Mouse (Mus musculus) embryonic facial prominence, embryonic 10.5 days (tissue): ENCODE measurements around the gene Apof. TPM values are rescaled to one million over a fixed set of nuclear protein-coding genes. Genes with fewer than 3 reads are reported as not detected.

ENCODE experiments used
- DNase-seq: peaks from one replicate; pipeline ENCODE4 v3.0.0-alpha.2; 2017; ENCODE audit warnings: low spot score
- H3K27ac ChIP-seq: fragments of 300-500 bp; sonication (generic); replicated peaks from 2 replicates; pipeline ENCODE4 v1.5.1; 2016; ENCODE audit warnings: mild to moderate bottlenecking
- H3K27me3 ChIP-seq: fragments of 300-500 bp; sonication (generic); replicated peaks from 2 replicates; pipeline ENCODE4 v1.6.1; 2016; ENCODE audit warnings: low read depth, mild to moderate bottlenecking; ENCODE audit not compliant: poor library complexity, severe bottlenecking
- H3K36me3 ChIP-seq: fragments of 300-500 bp; sonication (generic); replicated peaks from 2 replicates; pipeline ENCODE4 v1.6.1; 2016; ENCODE audit warnings: mild to moderate bottlenecking, moderate library complexity
- H3K4me1 ChIP-seq: fragments of 300-500 bp; sonication (generic); 2 replicates; pipeline ENCODE4 v1.6.1; 2016
- H3K4me3 ChIP-seq: fragments of 300-500 bp; sonication (generic); 2 replicates; pipeline ENCODE4 v1.5.1; 2016; ENCODE audit warnings: mild to moderate bottlenecking, moderate library complexity
- H3K9me3 ChIP-seq: fragments of 300-500 bp; sonication (generic); 2 replicates; pipeline ENCODE4 v1.6.1; 2016; ENCODE audit warnings: mild to moderate bottlenecking
- WGBS: fragments of 180-500 bp; shearing (Covaris S2); methylation state at CpG from one replicate; pipeline ENCODE4 v1.1.7; 2016; 5-methylcytosine and 5-hydroxymethylcytosine counted together
- polyA plus RNA-seq: library from polyadenylated mRNA; unstranded; fragments of >200 nt; fragmentation: Nextera tagmentation; extraction: Ambion mirVana; gene quantifications from 2 replicates; pipeline ENCODE4 v1.2.1, GENCODE M21; 2016

Gene Apof
- 0.11 TPM in 1 of 2 replicates, not detected in the other for polyA plus RNA-seq

- H3K27ac ChIP-seq = no peak within 1 kb of the TSS
- H3K4me3 ChIP-seq = peak within 1 kb of the TSS; percentile 4; the same call in 1 of the 2 replicates
- H3K4me1 ChIP-seq = peaks cover 15% of the 10 kb centered on the region
- peaks cover 8% of the 10 kb centered on the region; the same call in 1 of the 2 replicates for H3K27me3 ChIP-seq
- no peaks in the 10 kb centered on the region for H3K9me3 ChIP-seq
- DNase-seq = no peak
- H3K36me3 ChIP-seq = no peaks in the 10 kb centered on the region; the same call in 1 of the 2 replicates
- 71% methylated on average over 6 of the region's 6 CpGs for WGBS
Measured at GRCm38 (mm10) chr10:128268371-128268770, at the start of gene Apof. Apof (plus strand) TSS chr10:128268671.

GRCm38 (mm10) chr10:128221533-128222286, 46.8 kb upstream of the Apof start:
- peaks cover 26% of the 10 kb centered on the region for H3K4me1 ChIP-seq
- H3K9me3 ChIP-seq = no peaks in the 10 kb centered on the region
- H3K4me3 ChIP-seq = no peak overlapping the region
- DNase-seq = no peak
- no peaks in the 10 kb centered on the region for H3K27me3 ChIP-seq
- no peaks in the 10 kb centered on the region for H3K36me3 ChIP-seq
- no peak overlapping the region for H3K27ac ChIP-seq
- 55% methylated on average over 16 of the region's 16 CpGs for WGBS

- Histone ChIP-seq H3K4me1 (peaks cover 26% of the 10 kb centered on the region), H3K9me3 (no peaks in the 10 kb centered on the region), H3K27me3 (no peaks in the 10 kb centered on the region), H3K4me3 (no peak overlapping the region), H3K27ac (peak overlapping the region; percentile 59; the same call in 1 of the 2 replicates), H3K36me3 (no peaks in the 10 kb centered on the region)
- 36% methylated on average over 5 of the region's 5 CpGs for WGBS
- no peak for DNase-seq
Measured at GRCm38 (mm10) chr10:128225064-128225463, 43.4 kb upstream of the Apof start.

DNA sequence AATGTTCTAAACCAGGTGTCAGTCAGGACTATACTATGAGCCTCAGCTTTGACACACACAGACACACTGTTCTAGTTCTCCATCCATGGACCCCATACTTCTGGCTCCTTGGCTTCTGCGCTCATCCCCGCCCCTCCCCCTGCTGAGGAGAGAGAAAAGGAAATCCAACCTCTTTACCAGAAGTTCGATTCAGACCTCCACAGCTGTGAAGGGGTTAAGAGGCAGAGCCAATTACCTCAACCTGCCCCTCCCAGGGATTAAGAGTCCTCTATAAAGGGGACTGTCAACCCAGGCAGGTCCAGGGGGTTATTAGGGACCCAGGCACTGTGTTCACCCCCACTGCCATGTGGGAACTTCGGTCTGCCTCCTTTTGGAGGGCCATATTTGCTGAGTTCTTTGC, 42.9 kb upstream of the Apof start, which contains the start of gene Mip:
Gene Mip, plus strand, starts transcription at position 301 of the 400 bp plus-strand sequence.
- Histone ChIP-seq H3K27ac (peak within 1 kb of the TSS; percentile 59), H3K9me3 (no peaks in the 10 kb centered on the region), H3K4me3 (peak within 1 kb of the TSS; percentile 29; the same call in 1 of the 2 replicates), H3K36me3 (no peaks in the 10 kb centered on the region), H3K27me3 (no peaks in the 10 kb centered on the region), H3K4me1 (peaks cover 31% of the 10 kb centered on the region)
- no peak for DNase-seq
- WGBS = 39% methylated on average over 4 of the region's 4 CpGs

- WGBS = 89% methylated on average over 9 of the region's 9 CpGs
- no peaks in the 10 kb centered on the region for H3K27me3 ChIP-seq
- H3K4me1 ChIP-seq = peaks cover 35% of the 10 kb centered on the region
- no peaks in the 10 kb centered on the region for H3K36me3 ChIP-seq
- no peak overlapping the region for H3K27ac ChIP-seq
- no peak for DNase-seq
- H3K4me3 ChIP-seq = no peak overlapping the region
- H3K9me3 ChIP-seq = no peaks in the 10 kb centered on the region
Measured at GRCm38 (mm10) chr10:128227592-128227991, 40.9 kb upstream of the Apof start.

GRCm38 (mm10) chr10:128228009-128228408, 40.5 kb upstream of the Apof start:
- H3K4me3 ChIP-seq = no peak overlapping the region
- 93% methylated on average over 8 of the region's 8 CpGs for WGBS
- DNase-seq = no peak
- peaks cover 39% of the 10 kb centered on the region for H3K4me1 ChIP-seq
- H3K36me3 ChIP-seq = no peaks in the 10 kb centered on the region
- no peak overlapping the region for H3K27ac ChIP-seq
- no peaks in the 10 kb centered on the region for H3K27me3 ChIP-seq
- no peaks in the 10 kb centered on the region for H3K9me3 ChIP-seq

DNA sequence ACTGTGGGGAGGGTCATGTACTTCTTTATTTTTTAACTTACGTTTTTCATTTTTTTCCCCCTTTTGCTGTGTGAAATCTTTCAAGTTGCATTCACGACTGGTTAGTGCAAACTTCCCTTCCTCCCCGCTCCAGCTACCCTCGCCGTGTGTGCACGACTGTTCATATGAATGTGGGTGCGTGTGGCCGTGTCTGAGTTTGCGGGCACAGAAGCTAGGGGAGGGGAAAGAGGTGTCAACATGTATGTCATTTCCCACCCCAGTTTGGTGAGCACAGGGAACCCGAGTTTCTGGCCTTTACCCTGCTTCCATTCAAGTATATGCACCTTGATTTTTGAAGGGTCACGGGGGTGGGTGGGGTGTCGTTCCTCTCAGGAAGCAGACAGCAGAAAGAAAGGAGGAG, 37.9 kb upstream of the Apof start:
- Histone ChIP-seq H3K27me3 (no peaks in the 10 kb centered on the region), H3K9me3 (no peaks in the 10 kb centered on the region), H3K27ac (peak overlapping the region; percentile 100), H3K4me3 (peak overlapping the region; percentile 92), H3K36me3 (peaks cover 16% of the 10 kb centered on the region), H3K4me1 (peaks cover 45% of the 10 kb centered on the region)
- 74% methylated on average over 12 of the region's 12 CpGs for WGBS
- DNase-seq = no peak

DNA sequence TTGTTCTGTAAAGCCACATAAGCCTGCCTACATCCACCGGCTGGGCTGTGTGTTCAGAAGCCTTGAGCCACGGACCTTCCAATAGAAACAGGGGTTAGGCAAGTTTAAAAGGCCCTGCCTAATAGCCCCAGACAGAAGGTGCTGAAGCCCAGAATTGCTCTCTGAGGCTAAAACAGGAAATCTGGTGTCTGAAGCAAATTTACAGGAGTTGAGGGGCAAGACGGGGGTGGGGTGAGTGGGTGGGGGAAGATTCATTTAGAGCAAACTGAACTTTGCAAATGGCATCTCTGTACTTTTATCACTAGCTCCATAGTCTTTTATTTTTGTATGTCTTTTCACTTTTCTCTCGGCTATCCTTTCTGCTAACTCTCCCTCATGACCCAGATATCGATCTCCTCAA, 37.3 kb upstream of the Apof start:
- H3K4me1 ChIP-seq = peaks cover 45% of the 10 kb centered on the region
- peaks cover 19% of the 10 kb centered on the region for H3K36me3 ChIP-seq
- H3K27me3 ChIP-seq = no peaks in the 10 kb centered on the region
- no peak for DNase-seq
- 21% methylated on average over 5 of the region's 5 CpGs for WGBS
- H3K9me3 ChIP-seq = no peaks in the 10 kb centered on the region
- H3K4me3 ChIP-seq = peak overlapping the region; percentile 92
- peak overlapping the region; percentile 100 for H3K27ac ChIP-seq

DNA sequence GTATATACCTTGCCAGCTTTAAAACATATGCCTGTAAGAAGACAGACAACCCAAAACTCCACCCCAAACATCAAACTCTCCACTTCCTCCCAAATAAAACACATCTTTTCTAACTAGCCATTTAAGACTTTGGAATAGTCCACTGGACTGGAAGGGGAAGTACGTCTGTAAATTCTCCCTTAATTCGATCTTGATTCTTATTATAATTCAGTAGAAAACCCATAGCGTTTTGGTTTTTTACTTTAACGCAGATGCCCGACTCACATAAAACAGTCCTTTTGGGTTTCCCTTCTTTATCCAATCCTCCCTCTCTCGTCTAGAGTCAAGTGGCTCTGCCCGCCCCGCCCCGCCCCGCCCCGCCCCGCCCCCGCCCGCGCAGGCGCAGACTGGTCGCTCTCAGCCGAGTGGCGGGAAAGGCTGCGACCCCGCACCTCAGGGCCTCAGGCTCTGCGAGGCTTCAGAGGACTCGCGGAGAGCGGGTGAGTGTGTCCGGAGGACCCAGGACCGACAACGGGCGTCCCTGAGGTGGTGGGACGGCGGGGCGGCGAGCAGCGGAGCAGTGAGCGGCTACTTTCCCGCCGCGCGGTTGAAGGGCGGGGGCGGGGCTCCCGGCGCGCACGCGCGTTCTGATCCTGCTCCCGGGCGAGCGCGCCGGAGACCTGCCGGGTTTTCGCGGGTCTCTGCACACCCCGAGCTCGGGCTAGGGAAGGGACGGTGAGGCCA, 36.6 kb upstream of the Apof start, which contains the start of gene Timeless:
Gene Timeless, plus strand, starts transcription at position 369 of the 723 bp plus-strand sequence.
- Histone ChIP-seq H3K36me3 (peaks cover 21% of the 10 kb centered on the region), H3K4me1 (peaks cover 44% of the 10 kb centered on the region), H3K27ac (peak within 1 kb of the TSS; percentile 100), H3K9me3 (no peaks in the 10 kb centered on the region), H3K4me3 (peak within 1 kb of the TSS; percentile 92), H3K27me3 (no peaks in the 10 kb centered on the region)
- WGBS = under 1% methylated on average over 58 of the region's 58 CpGs
- DNase-seq = peak; percentile 90

DNA sequence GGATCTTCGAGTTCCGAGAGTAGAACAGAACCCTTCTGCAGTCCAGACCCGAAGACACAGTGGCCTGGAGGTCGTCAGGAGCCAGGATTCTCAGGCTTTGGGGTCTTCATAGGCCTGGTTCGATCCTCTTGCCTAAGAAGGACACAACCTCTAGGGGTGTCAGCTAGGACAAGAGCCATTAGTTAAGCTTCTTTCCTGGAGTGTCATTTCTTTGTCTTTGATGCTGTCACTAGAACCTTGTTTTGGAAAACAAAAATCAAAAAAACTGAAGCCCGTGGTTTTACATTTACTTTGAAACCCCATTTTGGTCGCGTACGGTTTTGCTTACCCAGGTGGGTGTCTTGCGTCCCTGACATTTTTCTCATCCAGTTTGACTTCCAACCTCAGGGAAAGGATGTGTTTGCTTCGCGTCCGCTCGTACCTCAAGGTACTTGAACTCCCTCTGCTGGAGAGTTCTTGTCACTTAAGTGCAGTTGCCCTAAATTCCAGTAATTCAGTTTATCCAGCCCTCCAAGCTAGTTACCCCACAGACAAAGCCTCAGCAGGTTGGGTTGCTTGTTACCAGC, 36.0 kb upstream of the Apof start:
- WGBS = under 1% methylated on average over 14 of the region's 14 CpGs
- DNase-seq = peak; percentile 67
- H3K4me1 ChIP-seq = peaks cover 45% of the 10 kb centered on the region
- peaks cover 25% of the 10 kb centered on the region for H3K36me3 ChIP-seq
- H3K27me3 ChIP-seq = no peaks in the 10 kb centered on the region
- H3K9me3 ChIP-seq = no peaks in the 10 kb centered on the region
- peak overlapping the region; percentile 92 for H3K4me3 ChIP-seq
- peak overlapping the region; percentile 100 for H3K27ac ChIP-seq

- peaks cover 61% of the 10 kb centered on the region for H3K36me3 ChIP-seq
- H3K27me3 ChIP-seq = no peaks in the 10 kb centered on the region
- H3K27ac ChIP-seq = 0 out of 2 replicates have a peak overlapping the region, but pooled peaks have one; percentile 48
- H3K4me3 ChIP-seq = 0 out of 2 replicates have a peak overlapping the region, but pooled peaks have one; percentile 5
- H3K9me3 ChIP-seq = no peaks in the 10 kb centered on the region
- DNase-seq = no peak
- 61% methylated on average over 4 of the region's 4 CpGs for WGBS
- peaks cover 40% of the 10 kb centered on the region for H3K4me1 ChIP-seq
Measured at GRCm38 (mm10) chr10:128236321-128236720, 32.1 kb upstream of the Apof start.

- Histone ChIP-seq H3K27me3 (no peaks in the 10 kb centered on the region), H3K27ac (peak overlapping the region; percentile 4; the same call in 1 of the 2 replicates), H3K36me3 (peaks cover 77% of the 10 kb centered on the region), H3K4me3 (no peak overlapping the region), H3K4me1 (peaks cover 35% of the 10 kb centered on the region), H3K9me3 (no peaks in the 10 kb centered on the region)
- 83% methylated on average over 15 of the region's 15 CpGs for WGBS
- DNase-seq = no peak
Measured at GRCm38 (mm10) chr10:128237807-128238480, 30.5 kb upstream of the Apof start.
